Mouse (Mus musculus) CH12.LX (cell line): ENCODE results near the gene Trim66.

Experiments
- CTCF ChIP-seq, 2 experiments: IDR thresholded peaks in 1 of 2; conservative IDR thresholded peaks in 1 of 2; 2 replicates each; pipeline ENCODE4 v1.5.1; 2011 to 2012; ENCODE audit warnings: low read depth in 2 of 2, low read length in 2 of 2, improper control_type of control experiment in 1 of 2, inconsistent platforms in 1 of 2, mild to moderate bottlenecking in 1 of 2, moderate library complexity in 1 of 2
- MAFK ChIP-seq: IDR thresholded peaks from 2 replicates; pipeline ENCODE4 v1.6.1; 2011; ENCODE audit warnings: low read length, improper control_type of control experiment; ENCODE audit not compliant: insufficient replicate concordance
- POLR2A ChIP-seq: IDR thresholded peaks from 2 replicates; pipeline ENCODE4 v1.6.1; 2011; ENCODE audit warnings: low read depth, mild to moderate bottlenecking, improper control_type of control experiment, low read length

GRCm38 (mm10) chr7:109460698-109461097 is 47.2 kb downstream of the Trim66 start:
- TF ChIP-seq CTCF (conservative IDR thresholded peaks at IDR 0.05 in 1 of 2, IDR thresholded peaks at IDR 0.05 in 1 of 2; ENCODE audit: low read depth in 2 of 2, low read length in 2 of 2) (no peak), POLR2A (no peak), MAFK (no peak)
